Mouse (Mus musculus) liver, embryonic 16.5 days (tissue): ENCODE results near the gene Henmt1. TPM values are rescaled to one million over a fixed set of nuclear protein-coding genes. Genes with fewer than 3 reads are reported as not detected.

ENCODE experiments used
- ATAC-seq: fragments of 200-750 bp; cut with Nextera tagmentation; 2 replicates; pipeline ENCODE4 v1.8.0; 2017; ENCODE audit warnings: low read depth, mild to moderate bottlenecking, moderate number of reproducible peaks, moderate library complexity
- H3K27ac ChIP-seq: fragments of 300-500 bp; sonication (generic); 2 replicates; pipeline ENCODE4 v1.5.1; 2014; ENCODE audit warnings: mild to moderate bottlenecking, low read length
- H3K27me3 ChIP-seq: fragments of 300-500 bp; sonication (generic); 2 replicates; pipeline ENCODE4 v1.6.1; 2014; ENCODE audit warnings: low read depth, low read length, mixed read lengths; ENCODE audit not compliant: control insufficient read depth, insufficient read depth
- H3K36me3 ChIP-seq: fragments of 300-500 bp; sonication (generic); 2 replicates; pipeline ENCODE4 v1.6.1; 2014; ENCODE audit warnings: mild to moderate bottlenecking; ENCODE audit not compliant: control insufficient read depth, insufficient read depth
- H3K4me1 ChIP-seq: fragments of 300-500 bp; sonication (generic); 2 replicates; pipeline ENCODE4 v1.6.1; 2014; ENCODE audit warnings: low read depth, low read length, mixed read lengths; ENCODE audit not compliant: control insufficient read depth
- H3K4me2 ChIP-seq: fragments of 300-500 bp; sonication (generic); 2 replicates; pipeline ENCODE4 v1.6.1; 2014; ENCODE audit warnings: low read depth, low read length, mixed read lengths
- H3K4me3 ChIP-seq: fragments of 300-500 bp; sonication (generic); 2 replicates; pipeline ENCODE4 v1.5.1; 2014; ENCODE audit warnings: low read depth, mild to moderate bottlenecking, low read length
- H3K9ac ChIP-seq: fragments of 300-500 bp; sonication (generic); 2 replicates; pipeline ENCODE4 v1.6.1; 2014; ENCODE audit warnings: low read depth, low read length
- H3K9me3 ChIP-seq: fragments of 300-500 bp; sonication (generic); replicated peaks from 2 replicates; pipeline ENCODE4 v1.6.1; 2016; ENCODE audit warnings: low read length; ENCODE audit not compliant: control insufficient read depth
- WGBS: fragments of 180-500 bp; shearing (Covaris S2); extraction: QIAGEN DNeasy Blood & Tissue Kit; methylation state at CpG from one replicate; pipeline ENCODE4 v1.1.7; 2014; ENCODE audit not compliant: insufficient replicate concordance; 5-methylcytosine and 5-hydroxymethylcytosine counted together
- polyA plus RNA-seq: library from polyadenylated mRNA; unstranded; fragments of >200 nt; fragmentation: Nextera tagmentation; extraction: Ambion mirVana; gene quantifications from 2 replicates; pipeline ENCODE4 v1.2.1, GENCODE M21; 2015

Henmt1 gene
- polyA plus RNA-seq, 1 experiment from 2014 or later, result not detected

DNA sequence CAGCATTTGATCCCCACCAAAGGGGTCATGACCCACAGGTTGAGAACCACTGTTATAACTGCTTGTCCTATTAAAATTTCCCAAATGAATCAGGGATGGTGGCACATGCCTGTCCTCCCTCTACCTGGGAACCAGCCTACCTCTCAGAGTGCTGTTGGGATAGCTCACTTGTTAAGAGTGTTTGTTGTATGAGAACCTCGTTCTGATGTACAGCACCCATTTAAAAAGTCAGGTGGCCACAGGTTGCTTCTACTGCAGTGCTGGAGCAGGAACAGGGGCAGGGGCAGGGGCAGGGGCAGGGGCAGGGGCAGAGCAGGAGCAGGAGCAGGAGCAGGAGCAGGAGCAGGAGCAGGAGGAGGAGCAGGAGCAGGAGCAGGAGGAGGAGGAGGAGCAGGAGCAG, 59.5 kb downstream of the Henmt1 start:
- WGBS, result 67% methylated on average over 1 of the region's 1 CpGs
- Histone ChIP-seq H3K27ac (no peak overlapping the region), H3K27me3 (no peaks in the 10 kb centered on the region), H3K9me3 (no peaks in the 10 kb centered on the region), H3K36me3 (no peaks in the 10 kb centered on the region), H3K4me3 (no peak overlapping the region), H3K4me1 (peaks cover 4% of the 10 kb centered on the region), H3K9ac (no peak overlapping the region), H3K4me2 (no peak overlapping the region)
- ATAC-seq, result no peak

DNA sequence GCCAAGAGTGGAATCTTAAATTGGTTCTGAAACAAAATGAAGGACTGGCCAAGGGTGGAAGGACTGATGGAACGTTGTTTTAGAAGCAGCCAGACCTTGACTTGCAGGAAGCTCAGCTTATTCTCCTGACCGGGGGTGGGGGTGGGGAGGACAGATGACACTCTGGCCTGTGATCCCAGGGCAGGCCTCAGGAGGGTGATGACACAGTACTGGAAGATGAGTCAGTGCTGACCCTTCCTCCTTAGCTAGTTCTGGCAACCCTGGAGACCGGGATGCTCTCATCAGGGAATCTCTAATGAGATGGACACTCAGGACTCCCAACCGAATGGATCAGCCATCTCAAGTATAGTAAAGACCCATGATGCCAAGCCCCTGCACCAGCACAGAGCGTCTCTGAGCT, 66.1 kb downstream of the Henmt1 start:
- Histone ChIP-seq H3K27ac (no peak overlapping the region), H3K4me1 (no peaks in the 10 kb centered on the region), H3K9ac (no peak overlapping the region), H3K36me3 (no peaks in the 10 kb centered on the region), H3K4me2 (no peak overlapping the region), H3K27me3 (no peaks in the 10 kb centered on the region), H3K9me3 (no peaks in the 10 kb centered on the region), H3K4me3 (no peak overlapping the region)
- ATAC-seq, result no peak
- 63% methylated on average over 5 of the region's 5 CpGs for WGBS

DNA sequence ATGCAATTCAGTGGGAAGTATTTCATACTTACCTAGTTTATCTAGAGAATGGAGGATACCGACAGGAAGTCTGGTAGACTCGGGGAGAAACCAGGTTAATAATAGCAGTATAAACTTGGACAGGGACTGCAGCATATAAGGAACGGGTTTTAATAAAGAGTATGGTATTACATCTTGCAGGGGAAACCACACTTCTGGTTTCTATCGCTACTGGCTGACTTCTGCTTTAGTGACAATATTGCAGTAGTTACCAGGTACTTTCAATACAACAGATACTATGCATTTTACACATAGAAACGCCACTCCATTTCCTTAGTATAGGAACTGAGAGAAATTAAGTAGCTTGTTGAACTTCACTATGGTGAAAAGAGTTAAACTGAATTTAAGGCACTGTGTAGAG, 68.5 kb downstream of the Henmt1 start:
- Histone ChIP-seq H3K27ac (no peak overlapping the region), H3K9ac (no peak overlapping the region), H3K36me3 (no peaks in the 10 kb centered on the region), H3K4me1 (no peaks in the 10 kb centered on the region), H3K4me2 (no peak overlapping the region), H3K4me3 (no peak overlapping the region), H3K27me3 (no peaks in the 10 kb centered on the region), H3K9me3 (no peaks in the 10 kb centered on the region)
- WGBS, result 40% methylated on average over 5 of the region's 5 CpGs
- no peak for ATAC-seq

Other genes starting within 250 kb of the Henmt1 start
- gene Gpsm2, start 217.6 kb upstream of the Henmt1 start, polyA plus RNA-seq, result 42.2 and 44.3 TPM in 2 replicates
- 0.51 and 0.75 TPM in 2 replicates for gene Aknad1, start 200.2 kb upstream of the Henmt1 start, polyA plus RNA-seq
- gene Stxbp3, start 99.3 kb upstream of the Henmt1 start, polyA plus RNA-seq, result 17.6 and 22.3 TPM in 2 replicates
- gene Fndc7, start 49.9 kb upstream of the Henmt1 start, polyA plus RNA-seq, result 0.04 TPM in 2 replicates
- 24.5 and 24.9 TPM in 2 replicates for gene Prpf38b, start 28.1 kb upstream of the Henmt1 start, polyA plus RNA-seq
- gene Gm9857, start 572 bp downstream of the Henmt1 start, polyA plus RNA-seq, result not detected in 2 replicates
- 0.82 and 0.92 TPM in 2 replicates for gene Fam102b, start 87.7 kb downstream of the Henmt1 start, polyA plus RNA-seq
- not detected in 2 replicates for gene Slc25a54, start 140.6 kb downstream of the Henmt1 start, polyA plus RNA-seq
- 4.2 and 4.6 TPM in 2 replicates for gene Slc25a24, start 183.3 kb downstream of the Henmt1 start, polyA plus RNA-seq